16 mouse cellular contexts compared by ENCODE assay signal in the genomic region with DNA sequence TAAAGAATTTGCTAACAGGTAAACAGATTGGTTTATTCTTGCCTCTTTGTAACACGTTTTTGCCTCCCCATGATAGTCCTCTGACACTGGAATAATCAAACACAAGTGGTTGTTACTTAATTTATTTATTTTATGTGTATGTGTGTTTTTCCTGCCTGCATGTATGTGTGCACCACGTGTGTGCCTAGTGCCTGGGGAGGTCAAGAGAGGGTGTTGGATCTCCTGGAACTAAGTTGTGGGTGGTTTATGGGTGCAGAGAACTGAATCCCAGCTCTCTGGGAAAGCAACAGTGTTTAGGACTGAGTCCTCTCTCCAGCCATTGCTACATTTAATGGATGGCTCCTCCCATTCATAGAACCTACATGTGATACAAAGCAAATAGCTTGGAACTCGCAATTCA.
"Had no signal": no experiment of that assay in that cellular context is flagged by ENCODE, and none has a peak within 500 bp of the region (broad histone marks: within the 10 kb centered on the region; RNA-seq: fewer than 3 reads in every experiment).

No protein-coding gene starts in this region.

- H3K9me3 ChIP-seq: neural tube, embryonic 13.5 days; neural tube, embryonic 15.5 days; stomach, embryonic 15.5 days had no signal

- H3K27ac ChIP-seq: neural tube, embryonic 13.5 days; neural tube, embryonic 15.5 days; stomach, embryonic 15.5 days; stomach, postnatal 0 days had no signal

- H3K4me2 ChIP-seq: neural tube, embryonic 13.5 days; neural tube, embryonic 15.5 days; stomach, embryonic 15.5 days had no signal

- H3K9ac ChIP-seq: neural tube, embryonic 13.5 days; neural tube, embryonic 15.5 days; stomach, embryonic 15.5 days had no signal

- H3K36me3 ChIP-seq: neural tube, embryonic 13.5 days; neural tube, embryonic 15.5 days; stomach, embryonic 15.5 days had no signal

- DNase-seq: retina, postnatal 1 day; right cerebral cortex, adult 18-20 months; right cerebral cortex, postnatal 14 days; right cerebral cortex, postnatal 25 days; right cerebral cortex, postnatal 4 days; spleen, adult 18-20 months; thymus, adult 18-20 months; thymus, adult 2 months; thymus, postnatal 14 days; thymus, postnatal 25 days; thymus, postnatal 36 days; thymus, postnatal 4 days had no signal

- H3K4me1 ChIP-seq: neural tube, embryonic 13.5 days; neural tube, embryonic 15.5 days; stomach, embryonic 15.5 days had no signal

- H3K4me3 ChIP-seq: neural tube, embryonic 13.5 days; neural tube, embryonic 15.5 days; stomach, embryonic 15.5 days had no signal

- H3K27me3 ChIP-seq: neural tube, embryonic 13.5 days; neural tube, embryonic 15.5 days; stomach, embryonic 15.5 days had no signal
